Mouse (Mus musculus): ENCODE data around the gene Git1. TPM values are rescaled to one million over a fixed set of nuclear protein-coding genes. Genes with fewer than 3 reads are reported as not detected.
A peak's percentile ranks its signal among the peaks of the same experiment; 100 is the strongest.
"Not testable (repeated sequence)": the region's sequence is repeated elsewhere in the genome, so short reads cannot be mapped to it uniquely, and the experiment has no call there.

Gene Git1
- polyA plus RNA-seq, 1 experiment = 55.4 TPM

GRCm38 (mm10) chr11:77520601-77521529 is 27.5 kb downstream of the Git1 start:
- DNase-seq (ENCODE audit: low read depth) = no peak

GRCm38 (mm10) chr11:77525804-77526486 is 32.6 kb downstream of the Git1 start:
- no peak for DNase-seq (ENCODE audit: low read depth)

- not testable (repeated sequence) for DNase-seq (ENCODE audit: low read depth)
Measured at GRCm38 (mm10) chr11:77528420-77528819, 35.1 kb downstream of the Git1 start.

DNA sequence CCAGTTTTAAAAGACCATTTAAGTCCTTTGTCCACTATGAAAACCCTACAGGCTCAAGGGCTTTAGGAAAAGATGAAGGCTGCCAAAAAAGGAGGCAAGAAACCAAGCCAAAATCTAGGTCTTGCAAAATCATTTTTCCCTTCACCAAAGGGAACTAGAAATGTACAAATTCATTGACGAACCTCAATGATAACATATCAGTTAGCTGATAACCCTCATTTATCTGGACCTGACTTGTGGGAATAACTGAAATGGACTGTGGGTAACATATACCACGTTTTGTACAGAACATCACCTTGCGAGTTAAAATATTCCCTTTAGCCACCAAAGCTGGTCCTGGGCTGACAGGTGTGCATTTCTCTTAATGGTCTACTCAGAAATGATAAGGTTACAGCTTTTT is 36.3 kb downstream of the Git1 start:
- DNase-seq (ENCODE audit: low read depth) = no peak

- no peak for DNase-seq (ENCODE audit: low read depth)
Measured at GRCm38 (mm10) chr11:77530862-77531261, 37.5 kb downstream of the Git1 start.

GRCm38 (mm10) chr11:77532202-77532846 is 39.0 kb downstream of the Git1 start:
- no peak for DNase-seq (ENCODE audit: low read depth)

- DNase-seq (ENCODE audit: low read depth) = peak; percentile 41
Measured at GRCm38 (mm10) chr11:77545261-77545660, 51.9 kb downstream of the Git1 start.

Other genes starting within 250 kb of the Git1 start
- gene Coro6, start 31.2 kb upstream of the Git1 start, polyA plus RNA-seq (2012; rRNA removed) = 15.9 and 16.4 TPM in 2 replicates
- 11.7 and 11.8 TPM in 2 replicates for gene Ankrd13b, start 3.9 kb upstream of the Git1 start, polyA plus RNA-seq (2012; rRNA removed)
- gene Abhd15, start 21.6 kb downstream of the Git1 start, polyA plus RNA-seq (2012; rRNA removed) = 21.7 and 34.2 TPM in 2 replicates
- gene Trp53i13, start 22.4 kb downstream of the Git1 start, polyA plus RNA-seq (2012; rRNA removed) = 20.1 and 20.4 TPM in 2 replicates
- not detected in 2 replicates for gene Gm10392, start 25.6 kb downstream of the Git1 start, polyA plus RNA-seq (2012; rRNA removed)
- 7.6 and 9.8 TPM in 2 replicates for gene Taok1, start 114.3 kb downstream of the Git1 start, polyA plus RNA-seq (2012; rRNA removed)
- 10.4 and 11.1 TPM in 2 replicates for gene Nufip2, start 192.6 kb downstream of the Git1 start, polyA plus RNA-seq (2012; rRNA removed)
- gene Cryba1, start 231.7 kb downstream of the Git1 start, polyA plus RNA-seq (2012; rRNA removed) = not detected in 2 replicates